Mouse (Mus musculus) stomach, embryonic 14.5 days (tissue): ENCODE results near the gene Smim24. TPM values are rescaled to one million over a fixed set of nuclear protein-coding genes. Genes with fewer than 3 reads are reported as not detected.

ENCODE experiments used
- ATAC-seq: fragments of 200-750 bp; cut with Nextera tagmentation; 2 replicates; pipeline ENCODE4 v1.8.0; 2017; ENCODE audit warnings: low read depth, moderate TSS enrichment; ENCODE audit not compliant: insufficient number of reproducible peaks, insufficient read depth, low FRiP score
- H3K27ac ChIP-seq: fragments of 300-500 bp; sonication (generic); 2 replicates; pipeline ENCODE4 v1.5.1; 2014; ENCODE audit warnings: mild to moderate bottlenecking, low read length, moderate library complexity, mixed read lengths
- H3K27me3 ChIP-seq: fragments of 300-500 bp; sonication (generic); 2 replicates; pipeline ENCODE4 v1.6.1; 2014; ENCODE audit warnings: low read length, control low read depth, mixed read lengths; ENCODE audit not compliant: control insufficient read depth, insufficient read depth
- H3K36me3 ChIP-seq: fragments of 300-500 bp; sonication (generic); 2 replicates; pipeline ENCODE4 v1.6.1; 2014; ENCODE audit warnings: mild to moderate bottlenecking, control low read depth, low read length, moderate library complexity, mixed read lengths; ENCODE audit not compliant: control insufficient read depth, insufficient read depth
- H3K4me1 ChIP-seq: fragments of 300-500 bp; sonication (generic); 2 replicates; pipeline ENCODE4 v1.6.1; 2014; ENCODE audit warnings: low read length, control low read depth, mixed read lengths; ENCODE audit not compliant: control insufficient read depth, insufficient read depth
- H3K4me2 ChIP-seq: fragments of 300-500 bp; sonication (generic); replicated peaks from 2 replicates; pipeline ENCODE4 v1.6.1; 2014; ENCODE audit warnings: low read depth, low read length, control low read depth
- H3K4me3 ChIP-seq: fragments of 300-500 bp; sonication (generic); 2 replicates; pipeline ENCODE4 v1.5.1; 2014; ENCODE audit warnings: low read depth, low read length, control low read depth
- H3K9ac ChIP-seq: fragments of 300-500 bp; sonication (generic); replicated peaks from 2 replicates; pipeline ENCODE4 v1.6.1; 2014; ENCODE audit warnings: low read depth, mild to moderate bottlenecking, control low read depth, low read length, moderate library complexity, mixed read lengths
- H3K9me3 ChIP-seq: fragments of 300-500 bp; sonication (generic); 2 replicates; pipeline ENCODE4 v1.6.1; 2016; ENCODE audit warnings: low read depth, low read length, control low read depth; ENCODE audit not compliant: control insufficient read depth
- WGBS: fragments of 180-500 bp; shearing (Covaris S2); extraction: QIAGEN DNeasy Blood & Tissue Kit; methylation state at CpG from one replicate; pipeline ENCODE4 v1.1.7; 2014; 5-methylcytosine and 5-hydroxymethylcytosine counted together
- polyA plus RNA-seq: library from polyadenylated mRNA; unstranded; fragments of >200 nt; fragmentation: Nextera tagmentation; extraction: Ambion mirVana; gene quantifications from 2 replicates; pipeline ENCODE4 v1.2.1, GENCODE M21; 2014

Gene Smim24
- polyA plus RNA-seq, 1 experiment from 2014 or later = 21.5 TPM

GRCm38 (mm10) chr10:81400371-81401204 lies 7.7 kb downstream of the Smim24 start:
- 60% methylated on average over 22 of the region's 22 CpGs for WGBS
- Histone ChIP-seq H3K9me3 (no peaks in the 10 kb centered on the region), H3K4me3 (no peak overlapping the region), H3K4me1 (peaks cover 25% of the 10 kb centered on the region), H3K27ac (no peak overlapping the region), H3K36me3 (peaks cover 35% of the 10 kb centered on the region), H3K9ac (no peak overlapping the region), H3K4me2 (no peak overlapping the region), H3K27me3 (no peaks in the 10 kb centered on the region)
- ATAC-seq = no peak

GRCm38 (mm10) chr10:81401205-81401520 lies 8.3 kb downstream of the Smim24 start:
- Histone ChIP-seq H3K4me1 (peaks cover 25% of the 10 kb centered on the region), H3K9ac (no peak overlapping the region), H3K4me3 (no peak overlapping the region), H3K36me3 (peaks cover 41% of the 10 kb centered on the region), H3K4me2 (0 out of 2 replicates have a peak overlapping the region, but pooled peaks have one; percentile 3), H3K27ac (peak overlapping the region; percentile 85; the same call in 1 of the 2 replicates), H3K27me3 (no peaks in the 10 kb centered on the region), H3K9me3 (no peaks in the 10 kb centered on the region)
- no peak for ATAC-seq
- 33% methylated on average over 10 of the region's 10 CpGs for WGBS

GRCm38 (mm10) chr10:81401521-81402226 lies 8.8 kb downstream of the Smim24 start:
- Histone ChIP-seq H3K27ac (peak overlapping the region; percentile 85; the same call in 1 of the 2 replicates), H3K36me3 (peaks cover 43% of the 10 kb centered on the region), H3K4me2 (peak overlapping the region; percentile 19), H3K9ac (no peak overlapping the region), H3K4me3 (no peak overlapping the region), H3K27me3 (no peaks in the 10 kb centered on the region), H3K4me1 (peaks cover 25% of the 10 kb centered on the region), H3K9me3 (no peaks in the 10 kb centered on the region)
- ATAC-seq = peak; percentile 79
- 7% methylated on average over 18 of the region's 18 CpGs for WGBS

GRCm38 (mm10) chr10:81402227-81402765 lies 9.4 kb downstream of the Smim24 start:
- no peak for ATAC-seq
- Histone ChIP-seq H3K4me2 (peak overlapping the region; percentile 19), H3K36me3 (peaks cover 50% of the 10 kb centered on the region), H3K9ac (0 out of 2 replicates have a peak overlapping the region, but pooled peaks have one; percentile 0), H3K9me3 (no peaks in the 10 kb centered on the region), H3K27me3 (no peaks in the 10 kb centered on the region), H3K4me1 (peaks cover 27% of the 10 kb centered on the region), H3K4me3 (no peak overlapping the region), H3K27ac (peak overlapping the region; percentile 85)
- WGBS = 13% methylated on average over 7 of the region's 7 CpGs

GRCm38 (mm10) chr10:81403511-81403910 lies 10.7 kb downstream of the Smim24 start:
- peaks cover 41% of the 10 kb centered on the region for H3K36me3 ChIP-seq

GRCm38 (mm10) chr10:81404082-81404481 lies 11.2 kb downstream of the Smim24 start:
- 26% methylated on average over 9 of the region's 9 CpGs for WGBS
- no peak overlapping the region for H3K9ac ChIP-seq
- peaks cover 37% of the 10 kb centered on the region for H3K4me1 ChIP-seq
- no peak overlapping the region for H3K4me3 ChIP-seq
- H3K27ac ChIP-seq = no peak overlapping the region
- H3K36me3 ChIP-seq = peaks cover 41% of the 10 kb centered on the region
- H3K27me3 ChIP-seq = no peaks in the 10 kb centered on the region
- ATAC-seq = no peak
- H3K9me3 ChIP-seq = no peaks in the 10 kb centered on the region
- H3K4me2 ChIP-seq = no peak overlapping the region

More at GRCm38 (mm10) chr10:81403511-81403910, 10.7 kb downstream of the Smim24 start:
- Histone ChIP-seq H3K4me2 (no peak overlapping the region), H3K9ac (0 out of 2 replicates have a peak overlapping the region, but pooled peaks have one; percentile 0), H3K9me3 (no peaks in the 10 kb centered on the region), H3K4me1 (peaks cover 37% of the 10 kb centered on the region), H3K27ac (peak overlapping the region; percentile 85; the same call in 1 of the 2 replicates), H3K4me3 (no peak overlapping the region), H3K27me3 (no peaks in the 10 kb centered on the region)
- ATAC-seq = no peak
- 59% methylated on average over 10 of the region's 10 CpGs for WGBS

- Histone ChIP-seq H3K4me3 (no peak overlapping the region), H3K4me1 (peaks cover 41% of the 10 kb centered on the region), H3K36me3 (peaks cover 38% of the 10 kb centered on the region), H3K9me3 (no peaks in the 10 kb centered on the region), H3K9ac (no peak overlapping the region), H3K4me2 (no peak overlapping the region), H3K27ac (no peak overlapping the region), H3K27me3 (no peaks in the 10 kb centered on the region)
- 66% methylated on average over 18 of the region's 18 CpGs for WGBS
- no peak for ATAC-seq
Observed at GRCm38 (mm10) chr10:81404720-81405119, 11.9 kb downstream of the Smim24 start.

GRCm38 (mm10) chr10:81405588-81406201 lies 12.8 kb downstream of the Smim24 start:
- no peak overlapping the region for H3K9ac ChIP-seq
- H3K27ac ChIP-seq = no peak overlapping the region
- H3K27me3 ChIP-seq = no peaks in the 10 kb centered on the region
- H3K36me3 ChIP-seq = peaks cover 28% of the 10 kb centered on the region
- ATAC-seq = no peak
- H3K9me3 ChIP-seq = no peaks in the 10 kb centered on the region
- no peak overlapping the region for H3K4me2 ChIP-seq
- 47% methylated on average over 13 of the region's 13 CpGs for WGBS
- peaks cover 50% of the 10 kb centered on the region for H3K4me1 ChIP-seq
- no peak overlapping the region for H3K4me3 ChIP-seq
